Mouse (Mus musculus) forebrain, embryonic 14.5 days (tissue): ENCODE results near the gene Taldo1. TPM values are rescaled to one million over a fixed set of nuclear protein-coding genes. Genes with fewer than 3 reads are reported as not detected.

Source experiments
- ATAC-seq: fragments of 200-750 bp; cut with Nextera tagmentation; 2 replicates; pipeline ENCODE4 v1.8.0; 2017; ENCODE audit warnings: mild to moderate bottlenecking, moderate library complexity
- DNase-seq: peaks from one replicate; pipeline ENCODE4 v3.0.0-alpha.2; 2015; ENCODE audit warnings: low spot score
- H3K27ac ChIP-seq: fragments of 300-500 bp; sonication (generic); 2 replicates; pipeline ENCODE4 v1.5.1; 2014; ENCODE audit warnings: low read depth, mild to moderate bottlenecking, control low read depth, low read length, moderate library complexity
- H3K27me3 ChIP-seq: fragments of 300-500 bp; sonication (generic); replicated peaks from 2 replicates; pipeline ENCODE4 v1.6.1; 2014; ENCODE audit warnings: low read length, control low read depth, mixed read lengths; ENCODE audit not compliant: control insufficient read depth, insufficient read depth
- H3K36me3 ChIP-seq: fragments of 300-500 bp; sonication (generic); 2 replicates; pipeline ENCODE4 v1.6.1; 2014; ENCODE audit warnings: low read length, control low read depth; ENCODE audit not compliant: control insufficient read depth, insufficient read depth
- H3K4me1 ChIP-seq: fragments of 300-500 bp; sonication (generic); 2 replicates; pipeline ENCODE4 v1.6.1; 2014; ENCODE audit warnings: antibody characterized with exemption, low read length, control low read depth; ENCODE audit not compliant: control insufficient read depth, insufficient read depth
- H3K4me2 ChIP-seq: fragments of 300-500 bp; sonication (generic); 2 replicates; pipeline ENCODE4 v1.6.1; 2014; ENCODE audit warnings: mild to moderate bottlenecking, control low read depth, low read length
- H3K4me3 ChIP-seq: fragments of 300-500 bp; sonication (generic); 2 replicates; pipeline ENCODE4 v1.5.1; 2014; ENCODE audit warnings: low read depth, low read length, control low read depth
- H3K9ac ChIP-seq: fragments of 300-500 bp; sonication (generic); 2 replicates; pipeline ENCODE4 v1.6.1; 2014; ENCODE audit warnings: mild to moderate bottlenecking, low read length, control low read depth, moderate library complexity
- H3K9me3 ChIP-seq: fragments of 300-500 bp; sonication (generic); replicated peaks from 2 replicates; pipeline ENCODE4 v1.6.1; 2016; ENCODE audit warnings: low read length, control low read depth, mixed read lengths; ENCODE audit not compliant: control insufficient read depth
- WGBS: fragments of 180-500 bp; shearing (Covaris S2); extraction: QIAGEN DNeasy Blood & Tissue Kit; methylation state at CpG from one replicate; pipeline ENCODE4 v1.1.7; 2014; 5-methylcytosine and 5-hydroxymethylcytosine counted together
- polyA plus RNA-seq: library from polyadenylated mRNA; unstranded; fragments of >200 nt; fragmentation: Nextera tagmentation; extraction: Ambion mirVana; gene quantifications from 2 replicates; pipeline ENCODE4 v1.2.1, GENCODE M21; 2014

Gene Taldo1
- polyA plus RNA-seq, 1 experiment from 2014 or later: 418 TPM

DNA sequence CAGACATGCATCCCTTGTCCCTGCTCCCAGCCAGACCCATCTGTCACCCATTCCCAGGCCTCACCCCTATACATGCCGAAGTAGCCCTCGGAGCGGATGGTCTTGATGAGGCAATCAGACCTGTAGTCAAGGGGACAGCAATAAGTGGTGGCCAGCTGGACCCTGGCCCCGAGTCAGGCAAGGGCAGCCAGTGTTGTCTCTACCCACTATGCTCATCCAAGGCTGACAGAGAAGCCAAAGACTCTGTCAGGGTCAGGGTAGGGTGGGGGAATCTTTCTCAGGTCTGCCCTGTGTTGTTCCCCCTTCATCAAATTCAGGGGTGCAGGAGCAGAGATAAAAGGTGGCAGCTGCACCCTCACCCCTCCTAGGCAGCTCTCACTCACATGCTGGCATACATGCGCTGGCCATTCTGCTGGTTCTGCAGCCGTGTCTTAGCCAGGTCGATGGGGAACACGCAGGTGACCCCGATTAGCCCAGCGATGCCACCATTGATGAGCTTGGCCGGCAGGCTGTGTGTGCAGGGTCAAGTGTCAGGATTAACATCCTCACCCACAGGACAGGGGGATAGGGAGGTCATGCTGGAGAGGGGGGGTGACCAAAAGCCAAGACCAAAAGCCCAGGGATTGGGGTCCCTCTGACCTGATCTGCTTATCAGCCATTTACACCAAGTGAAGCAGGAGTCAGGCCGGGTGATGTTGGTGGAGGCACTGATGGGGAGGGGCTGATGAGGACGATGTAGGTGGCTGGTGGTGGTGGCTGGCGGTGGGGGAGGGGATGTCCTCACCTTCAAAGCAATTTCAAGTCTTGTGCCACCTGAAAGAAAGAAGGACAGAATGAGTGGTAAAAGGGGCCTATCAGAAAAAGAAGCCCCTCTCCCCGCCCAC is 41.8 kb downstream of the Taldo1 start:
- Histone ChIP-seq H3K4me3 (peak overlapping the region; percentile 46), H3K9me3 (no peaks in the 10 kb centered on the region), H3K27ac (peak overlapping the region; percentile 78; the same call in 1 of the 2 replicates), H3K9ac (peak overlapping the region; percentile 72), H3K36me3 (peaks cover 40% of the 10 kb centered on the region), H3K27me3 (no peaks in the 10 kb centered on the region), H3K4me1 (peaks cover 21% of the 10 kb centered on the region), H3K4me2 (peak overlapping the region; percentile 96)
- 73% methylated on average over 15 of the region's 15 CpGs for WGBS
- ATAC-seq (no peak), DNase-seq (no peak)

DNA sequence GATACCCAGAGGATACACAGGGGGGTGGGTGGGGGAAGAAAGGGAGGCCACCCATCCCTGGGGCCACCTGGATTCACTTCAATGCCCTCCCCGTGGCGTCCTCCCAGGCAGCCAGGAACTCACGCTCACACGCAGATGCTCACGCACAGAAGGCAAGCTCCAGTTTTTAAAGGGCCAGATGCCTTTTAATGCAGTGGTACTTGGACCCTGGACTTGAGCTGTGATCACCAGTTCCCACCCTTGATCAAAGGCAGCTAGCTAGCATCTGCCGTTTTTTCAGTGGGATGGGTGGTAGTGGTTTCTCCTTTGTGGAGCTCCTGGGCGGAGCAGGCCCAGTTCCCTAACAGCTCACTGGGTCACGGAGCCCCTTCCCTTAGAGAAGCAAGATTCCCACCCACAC is 42.5 kb downstream of the Taldo1 start:
- ATAC-seq: peak; percentile 19; the same call in 1 of the 2 replicates
- Histone ChIP-seq H3K36me3 (peaks cover 47% of the 10 kb centered on the region), H3K27me3 (no peaks in the 10 kb centered on the region), H3K9me3 (no peaks in the 10 kb centered on the region), H3K4me1 (peaks cover 19% of the 10 kb centered on the region), H3K27ac (peak overlapping the region; percentile 78), H3K9ac (peak overlapping the region; percentile 72), H3K4me2 (peak overlapping the region; percentile 96), H3K4me3 (peak overlapping the region; percentile 46)
- WGBS: 12% methylated on average over 8 of the region's 8 CpGs
- DNase-seq: peak; percentile 85

DNA sequence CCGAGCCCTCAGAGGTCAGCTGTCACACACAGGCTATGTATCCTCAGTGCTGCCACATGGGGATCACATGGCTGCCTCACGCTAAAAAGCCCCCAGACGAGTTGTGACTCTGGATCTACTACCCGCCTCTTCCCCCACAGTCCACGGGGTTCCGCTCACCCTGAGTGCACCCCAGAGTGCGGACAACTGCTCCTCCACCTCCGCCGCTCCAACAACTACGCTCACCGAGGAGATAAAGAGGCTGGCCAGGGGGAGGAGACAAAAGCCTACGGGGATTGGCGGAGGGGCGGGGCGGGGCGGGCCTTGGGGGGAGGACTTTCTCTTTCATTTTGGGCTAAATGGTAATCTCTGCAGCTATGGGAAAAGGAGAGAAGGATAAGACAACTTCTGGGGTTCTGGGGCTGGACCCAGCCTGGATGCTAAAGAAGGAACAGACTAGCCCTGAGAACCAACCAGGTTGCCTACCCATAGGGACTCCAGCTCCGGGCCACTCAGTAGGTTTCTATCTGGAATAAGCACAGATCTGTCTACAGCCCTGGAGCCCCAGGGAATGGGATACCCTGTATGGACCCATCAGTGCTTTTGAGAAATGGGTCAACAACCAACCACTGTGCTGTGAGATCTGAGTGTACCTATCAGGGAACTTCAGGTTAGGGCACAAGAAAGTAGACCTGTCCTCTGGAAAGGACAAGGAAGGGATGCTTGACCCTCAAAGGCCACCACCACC is 43.3 kb downstream of the Taldo1 start:
- H3K4me2 ChIP-seq: peak overlapping the region; percentile 96
- H3K27me3 ChIP-seq: no peaks in the 10 kb centered on the region
- peak; percentile 67 for DNase-seq
- peak overlapping the region; percentile 46 for H3K4me3 ChIP-seq
- H3K27ac ChIP-seq: peak overlapping the region; percentile 78
- peaks cover 52% of the 10 kb centered on the region for H3K36me3 ChIP-seq
- H3K4me1 ChIP-seq: peaks cover 19% of the 10 kb centered on the region
- H3K9ac ChIP-seq: peak overlapping the region; percentile 72
- WGBS: 4% methylated on average over 17 of the region's 17 CpGs
- H3K9me3 ChIP-seq: no peaks in the 10 kb centered on the region
- ATAC-seq: peak; percentile 27

GRCm38 (mm10) chr7:141435856-141436522 is 44.0 kb downstream of the Taldo1 start:
- DNase-seq: no peak
- peak overlapping the region; percentile 96 for H3K4me2 ChIP-seq
- H3K9ac ChIP-seq: no peak overlapping the region

GRCm38 (mm10) chr7:141436523-141436892 is 44.5 kb downstream of the Taldo1 start:
- H3K36me3 ChIP-seq: peaks cover 41% of the 10 kb centered on the region
- no peaks in the 10 kb centered on the region for H3K9me3 ChIP-seq
- no peaks in the 10 kb centered on the region for H3K27me3 ChIP-seq
- H3K9ac ChIP-seq: peak overlapping the region; percentile 81
- peaks cover 19% of the 10 kb centered on the region for H3K4me1 ChIP-seq
- H3K27ac ChIP-seq: no peak overlapping the region
- no peak for DNase-seq
- H3K4me2 ChIP-seq: peak overlapping the region; percentile 94
- 56% methylated on average over 2 of the region's 2 CpGs for WGBS
- no peak for ATAC-seq
- H3K4me3 ChIP-seq: peak overlapping the region; percentile 65

More at GRCm38 (mm10) chr7:141435856-141436522, 44.0 kb downstream of the Taldo1 start:
- H3K27ac ChIP-seq: peak overlapping the region; percentile 48; the same call in 1 of the 2 replicates
- WGBS: 77% methylated on average over 9 of the region's 9 CpGs
- peaks cover 19% of the 10 kb centered on the region for H3K4me1 ChIP-seq
- no peaks in the 10 kb centered on the region for H3K9me3 ChIP-seq
- peaks cover 46% of the 10 kb centered on the region for H3K36me3 ChIP-seq
- H3K4me3 ChIP-seq: 0 out of 2 replicates have a peak overlapping the region, but pooled peaks have one; percentile 46
- H3K27me3 ChIP-seq: no peaks in the 10 kb centered on the region
- ATAC-seq: no peak

- Histone ChIP-seq H3K4me2 (peak within 1 kb of the TSS; percentile 94), H3K27me3 (no peaks in the 10 kb centered on the region), H3K4me3 (peak within 1 kb of the TSS; percentile 65), H3K27ac (peak within 1 kb of the TSS; percentile 76), H3K36me3 (peaks cover 31% of the 10 kb centered on the region), H3K9me3 (no peaks in the 10 kb centered on the region), H3K9ac (peak within 1 kb of the TSS; percentile 81), H3K4me1 (peaks cover 19% of the 10 kb centered on the region)
- peak; percentile 90 for DNase-seq
- WGBS: 6% methylated on average over 53 of the region's 53 CpGs
- peak; percentile 87 for ATAC-seq
These were observed 45.5 kb downstream of the Taldo1 start, which contains the start of gene Slc25a22 for GRCm38 (mm10) chr7:141437178-141438120. Gene Slc25a22 (minus strand): TSS chr7:141437892.

DNA sequence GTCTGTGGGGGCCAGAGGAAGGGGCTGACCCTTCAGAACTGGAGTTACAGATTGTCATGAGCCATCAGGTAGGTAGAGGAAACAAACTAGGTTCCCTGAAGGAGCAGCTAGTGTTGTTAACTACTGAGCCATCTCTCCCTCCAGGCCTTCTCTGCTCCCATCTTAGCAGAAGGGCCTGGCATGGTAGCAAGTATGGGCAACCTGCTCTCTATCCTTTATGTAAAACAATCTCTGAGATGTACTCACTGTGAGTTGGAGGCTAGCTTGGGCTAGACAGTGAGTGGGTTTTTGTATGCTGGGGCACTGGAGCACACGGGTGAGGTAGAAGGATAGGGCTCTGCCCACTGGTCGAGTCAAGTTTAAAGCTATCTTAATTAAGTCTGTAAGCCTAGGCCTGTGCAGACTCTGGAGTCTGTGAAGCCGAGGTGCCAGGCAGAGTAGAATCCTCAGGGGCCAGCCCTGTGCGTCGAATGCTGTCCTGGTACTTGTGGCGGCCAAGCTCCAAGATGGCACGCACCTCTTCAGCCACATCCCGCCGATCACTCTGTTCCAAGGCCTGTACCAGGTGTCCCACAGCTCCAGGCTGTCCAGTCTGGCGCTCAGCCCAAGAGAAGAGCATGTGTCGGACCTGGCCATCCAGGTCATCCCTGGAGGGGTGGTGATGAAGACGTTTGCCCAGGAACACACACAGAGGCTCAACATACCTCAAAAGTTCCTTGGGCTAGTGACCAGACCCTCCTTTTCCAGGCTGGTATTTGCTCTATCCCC is 46.4 kb downstream of the Taldo1 start:
- no peak overlapping the region for H3K9ac ChIP-seq
- ATAC-seq (no peak), DNase-seq (no peak)
- no peak overlapping the region for H3K4me2 ChIP-seq
- peaks cover 25% of the 10 kb centered on the region for H3K4me1 ChIP-seq
- H3K27ac ChIP-seq: no peak overlapping the region; the same call in 1 of the 2 replicates
- WGBS: 91% methylated on average over 12 of the region's 12 CpGs
- H3K9me3 ChIP-seq: no peaks in the 10 kb centered on the region
- no peak overlapping the region for H3K4me3 ChIP-seq
- no peaks in the 10 kb centered on the region for H3K27me3 ChIP-seq
- H3K36me3 ChIP-seq: peaks cover 22% of the 10 kb centered on the region
